Mouse (Mus musculus): ENCODE data around the gene 4930503E14Rik. TPM values are rescaled to one million over a fixed set of nuclear protein-coding genes. Genes with fewer than 3 reads are reported as not detected.
"Not testable (repeated sequence)": the region's sequence is repeated elsewhere in the genome, so short reads cannot be mapped to it uniquely, and the experiment has no call there.

Gene 4930503E14Rik
- not detected for polyA plus RNA-seq (2012; fragmentation: generic; extraction: Trizol)
- long read RNA-seq, experiment 1 = 0 reads
- long read RNA-seq, experiment 2 = 0 reads

DNA sequence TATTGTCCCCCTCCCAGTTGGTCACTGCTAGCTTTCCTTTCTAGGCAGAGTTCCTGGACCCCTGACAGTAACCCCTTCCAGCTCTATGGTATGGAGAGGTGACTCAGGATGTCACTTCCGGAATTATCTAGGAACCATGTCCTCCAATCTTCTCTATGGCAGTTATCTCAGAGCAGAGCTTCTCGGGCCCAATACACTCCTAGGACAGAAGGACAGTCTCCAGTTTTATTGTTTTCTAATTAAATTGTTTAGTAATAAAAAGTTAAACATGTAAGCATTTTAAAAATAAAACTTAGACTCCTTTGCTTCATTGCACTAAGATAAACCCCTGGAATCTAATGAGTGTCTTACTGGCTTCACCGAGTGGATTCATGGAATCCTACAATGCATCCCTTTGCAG is at the start of gene 4930503E14Rik:
Gene 4930503E14Rik (minus strand): TSS at position 101 of the 400 bp plus-strand sequence.
- not testable (repeated sequence) for H3K36me3 ChIP-seq (ENCODE audit: control insufficient read depth, insufficient read depth); H3K4me3 ChIP-seq (ENCODE audit: insufficient read depth, poor library complexity, severe bottlenecking); H3ac ChIP-seq (ENCODE audit: control insufficient read depth, insufficient read length, low read depth)

DNA sequence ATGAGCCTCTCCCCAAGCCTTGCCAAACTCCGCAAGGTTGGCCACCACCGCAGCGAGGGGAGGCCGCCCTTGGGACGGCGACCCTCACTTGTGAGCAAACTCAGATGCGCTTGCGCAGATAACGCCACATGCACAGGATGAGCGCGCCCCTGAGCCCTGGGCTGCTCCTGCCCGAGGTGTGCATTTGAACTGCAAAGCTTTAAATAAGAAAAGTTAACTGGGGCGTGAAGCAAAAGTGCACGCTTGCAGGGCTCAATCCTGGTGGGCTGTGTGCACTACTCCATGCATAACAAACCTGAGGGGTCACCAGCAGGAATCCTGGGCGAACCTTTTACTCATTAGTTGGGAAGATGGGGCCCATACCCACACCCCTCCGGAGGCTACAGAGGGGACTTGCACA is 35.0 kb upstream of the 4930503E14Rik start:
- no peaks in the 10 kb centered on the region for H3K79me3 ChIP-seq (ENCODE audit: low read depth)
- TF ChIP-seq CEBPB (IDR thresholded peaks at IDR 0.05; ENCODE audit: low read depth) = no peak
- no peak for TF ChIP-seq CTCF (IDR thresholded peaks at IDR 0.05; ENCODE audit: control insufficient read depth, insufficient read depth, insufficient read length)
- no peak for TF ChIP-seq USF1 (IDR thresholded peaks at IDR 0.05; ENCODE audit: low read depth)
- TF ChIP-seq MYOG (IDR thresholded peaks at IDR 0.05; ENCODE audit: control insufficient read depth, extremely low read depth, insufficient read length) = no peak
- TF ChIP-seq MYOD1 (IDR thresholded peaks at IDR 0.05; ENCODE audit: control insufficient read depth, insufficient read length, low read depth) = no peak
- no peak for TF ChIP-seq FOSL1 (IDR thresholded peaks at IDR 0.05; ENCODE audit: insufficient read depth, low read length, poor library complexity, severe bottlenecking)
- TF ChIP-seq MAX (IDR thresholded peaks at IDR 0.05) = no peak
- H3ac ChIP-seq (ENCODE audit: control insufficient read depth, insufficient read length, low read depth) = no peak overlapping the region
- no peaks in the 10 kb centered on the region for H3K36me3 ChIP-seq (ENCODE audit: control insufficient read depth, insufficient read depth)
- no peaks in the 10 kb centered on the region for H3K27me3 ChIP-seq (ENCODE audit: control insufficient read depth, insufficient read depth, insufficient read length)
- H3K79me2 ChIP-seq (ENCODE audit: control insufficient read depth, insufficient read depth) = no peaks in the 10 kb centered on the region
- no peak overlapping the region for H3K4me3 ChIP-seq (ENCODE audit: insufficient read depth, poor library complexity, severe bottlenecking)

More for the DNA sequence above, at the start of gene 4930503E14Rik:
- not testable (repeated sequence) for H3K79me2 ChIP-seq (ENCODE audit: control insufficient read depth, insufficient read depth); H3K79me3 ChIP-seq (ENCODE audit: low read depth); H3K27me3 ChIP-seq (ENCODE audit: control insufficient read depth, insufficient read depth, insufficient read length)

DNA sequence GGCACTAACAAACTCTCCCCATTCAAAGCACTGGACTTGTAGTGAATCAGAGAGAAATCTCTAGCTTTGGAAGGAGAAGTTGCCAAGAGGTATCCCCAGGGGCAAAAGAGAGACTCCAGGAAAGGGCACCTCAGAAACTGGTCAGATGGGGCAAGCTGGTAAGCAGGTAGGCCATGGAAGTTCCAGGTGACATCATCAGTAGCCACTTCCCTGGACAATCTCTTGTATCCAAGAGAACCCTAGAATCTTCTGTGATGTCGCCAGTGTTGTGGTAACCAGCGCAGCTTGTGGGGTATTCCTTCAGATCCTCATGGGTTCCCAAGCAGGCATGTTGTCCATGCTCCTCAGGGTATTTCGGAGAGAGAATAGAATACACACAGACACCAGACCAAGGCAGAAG is 15.7 kb downstream of the 4930503E14Rik start, which contains the start of gene Gm8212:
Gene Gm8212 (plus strand): TSS at position 301 of the 400 bp plus-strand sequence.
- not testable (repeated sequence) for H3ac ChIP-seq (ENCODE audit: control insufficient read depth, insufficient read length, low read depth); H3K27me3 ChIP-seq (ENCODE audit: control insufficient read depth, insufficient read depth, insufficient read length); H3K79me2 ChIP-seq (ENCODE audit: control insufficient read depth, insufficient read depth); H3K79me3 ChIP-seq (ENCODE audit: low read depth); H3K4me3 ChIP-seq (ENCODE audit: insufficient read depth, poor library complexity, severe bottlenecking); H3K36me3 ChIP-seq (ENCODE audit: control insufficient read depth, insufficient read depth)

DNA sequence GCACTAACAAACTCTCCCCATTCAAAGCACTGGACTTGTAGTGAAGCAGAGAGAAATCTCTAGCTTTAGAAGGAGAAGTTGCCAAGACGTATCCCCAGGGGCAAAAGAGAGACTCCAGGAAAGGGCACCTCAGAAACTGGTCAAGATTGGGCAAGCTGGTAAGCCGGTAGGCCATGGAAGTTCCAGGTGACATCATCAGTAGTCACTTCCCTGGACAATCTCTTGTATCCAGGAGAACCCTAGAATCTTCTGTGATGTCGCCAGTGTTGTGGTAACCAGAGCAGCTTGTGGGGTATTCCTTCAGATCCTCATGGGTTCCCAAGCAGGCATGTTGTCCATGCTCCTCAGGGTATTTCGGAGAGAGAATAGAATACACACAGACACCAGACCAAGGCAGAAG is 89.5 kb downstream of the 4930503E14Rik start, which contains the start of gene Gm3327:
Gene Gm3327 (plus strand): TSS at position 301 of the 400 bp plus-strand sequence.
- H3K27me3 ChIP-seq (ENCODE audit: control insufficient read depth, insufficient read depth, insufficient read length); H3K36me3 ChIP-seq (ENCODE audit: control insufficient read depth, insufficient read depth); H3K4me3 ChIP-seq (ENCODE audit: insufficient read depth, poor library complexity, severe bottlenecking); H3ac ChIP-seq (ENCODE audit: control insufficient read depth, insufficient read length, low read depth); H3K79me3 ChIP-seq (ENCODE audit: low read depth); H3K79me2 ChIP-seq (ENCODE audit: control insufficient read depth, insufficient read depth): not testable (repeated sequence)

Other genes starting within 250 kb of the 4930503E14Rik start
- not detected for gene Ang6, start 211.0 kb downstream of the 4930503E14Rik start, polyA plus RNA-seq (2012; fragmentation: generic; extraction: Trizol)
- gene Ear2, start 110.6 kb downstream of the 4930503E14Rik start, polyA plus RNA-seq (2012; fragmentation: generic; extraction: Trizol) = not detected
- not detected for gene Gm3327, start 89.4 kb downstream of the 4930503E14Rik start, polyA plus RNA-seq (2012; fragmentation: generic; extraction: Trizol)
- gene Gm8212, start 15.6 kb downstream of the 4930503E14Rik start, polyA plus RNA-seq (2012; fragmentation: generic; extraction: Trizol) = not detected
- not detected for gene Gm8220, start 72.3 kb upstream of the 4930503E14Rik start, polyA plus RNA-seq (2012; fragmentation: generic; extraction: Trizol)
- not detected for gene Gm5930, start 125.3 kb upstream of the 4930503E14Rik start, polyA plus RNA-seq (2012; fragmentation: generic; extraction: Trizol)
- not detected for gene Gm8229, start 152.1 kb upstream of the 4930503E14Rik start, polyA plus RNA-seq (2012; fragmentation: generic; extraction: Trizol)
- not detected for gene Gm3371, start 197.4 kb upstream of the 4930503E14Rik start, polyA plus RNA-seq (2012; fragmentation: generic; extraction: Trizol)
- gene Gm8232, start 220.4 kb upstream of the 4930503E14Rik start, polyA plus RNA-seq (2012; fragmentation: generic; extraction: Trizol) = not detected

All from C2C12 (cell line).